Mouse (Mus musculus) neural tube, embryonic 10.5 days (tissue): Measurements from ENCODE around the gene Hpcal4.
A peak's percentile ranks its signal among the peaks of the same experiment; 100 is the strongest.

Experiments used
- DNase-seq: peaks from one replicate; pipeline ENCODE4 v3.0.0-alpha.2; 2017; ENCODE audit warnings: low spot score; ENCODE audit errors: extremely low spot score

The Hpcal4 gene

GRCm38 (mm10) chr4:123237386-123238266, 54.6 kb downstream of the Hpcal4 start:
- DNase-seq, result peak; percentile 31

GRCm38 (mm10) chr4:123239361-123240203, 56.6 kb downstream of the Hpcal4 start:
- peak; percentile 83 for DNase-seq
